Mouse (Mus musculus): ENCODE data around the gene Nbl1. TPM values are rescaled to one million over a fixed set of nuclear protein-coding genes. Genes with fewer than 3 reads are reported as not detected.

Gene Nbl1
- total and polyA plus RNA-seq, 2 experiments from 2014 or later: 56.7 to 57.6 TPM

DNA sequence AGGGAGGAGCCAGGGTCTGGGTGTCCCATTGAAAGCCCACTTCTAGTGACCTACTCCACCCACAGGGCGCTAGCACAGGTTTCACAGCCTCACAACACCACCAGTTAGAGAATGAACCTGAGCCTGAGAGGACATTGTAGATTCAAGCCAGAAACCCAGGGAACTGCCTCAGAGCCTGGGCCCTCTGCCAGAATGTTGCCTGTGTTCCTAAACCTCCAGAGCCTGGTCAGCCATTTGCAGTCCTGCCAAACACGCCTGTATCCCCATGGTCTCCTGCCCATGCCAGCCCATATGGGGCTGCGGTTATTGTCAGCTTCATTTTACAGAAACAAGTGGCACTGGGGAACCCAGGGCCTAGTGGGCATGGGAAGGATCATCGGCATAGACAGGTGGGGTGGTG is 37.5 kb downstream of the Nbl1 start:
- Histone ChIP-seq H3K4me3 (ENCODE audit: low read depth, low read length) (no peak overlapping the region), H3K9me3 (ENCODE audit: low read length) (no peaks in the 10 kb centered on the region), H3K27ac (ENCODE audit: low read depth, low read length) (no peak overlapping the region), H3K36me3 (ENCODE audit: insufficient read depth) (no peaks in the 10 kb centered on the region), H3K9ac (no peak overlapping the region), H3K27me3 (ENCODE audit: insufficient read depth, low read length) (no peaks in the 10 kb centered on the region), H3K4me2 (ENCODE audit: low read depth) (no peak overlapping the region), H3K4me1 (ENCODE audit: insufficient read depth) (peaks cover 3% of the 10 kb centered on the region; the same call in 1 of the 2 replicates)
- no peak for ATAC-seq
- TF ChIP-seq CTCF (IDR thresholded peaks at IDR 0.05; ENCODE audit: low read depth): no peak
- WGBS: 36% methylated on average over 4 of the region's 4 CpGs
- no peak for DNase-seq

GRCm38 (mm10) chr4:139054300-139054923 is 38.4 kb downstream of the Nbl1 start:
- ATAC-seq (peak; percentile 93), DNase-seq (peak; percentile 87)
- TF ChIP-seq CTCF (IDR thresholded peaks at IDR 0.05; ENCODE audit: low read depth): peak; percentile 67
- H3K4me3 ChIP-seq (ENCODE audit: low read depth, low read length): no peak overlapping the region
- no peaks in the 10 kb centered on the region for H3K9me3 ChIP-seq (ENCODE audit: low read length)
- no peaks in the 10 kb centered on the region for H3K36me3 ChIP-seq (ENCODE audit: insufficient read depth)
- H3K4me2 ChIP-seq (ENCODE audit: low read depth): no peak overlapping the region
- H3K4me1 ChIP-seq (ENCODE audit: insufficient read depth): peaks cover 3% of the 10 kb centered on the region; the same call in 1 of the 2 replicates
- no peak overlapping the region for H3K9ac ChIP-seq
- 25% methylated on average over 9 of the region's 9 CpGs for WGBS
- no peaks in the 10 kb centered on the region for H3K27me3 ChIP-seq (ENCODE audit: insufficient read depth, low read length)
- peak overlapping the region; percentile 16; the same call in 1 of the 2 replicates for H3K27ac ChIP-seq (ENCODE audit: low read depth, low read length)

GRCm38 (mm10) chr4:139053391-139053790 is 39.4 kb downstream of the Nbl1 start:
- Histone ChIP-seq H3K9ac (no peak overlapping the region), H3K4me1 (ENCODE audit: insufficient read depth) (peaks cover 3% of the 10 kb centered on the region; the same call in 1 of the 2 replicates), H3K9me3 (ENCODE audit: low read length) (no peaks in the 10 kb centered on the region), H3K36me3 (ENCODE audit: insufficient read depth) (no peaks in the 10 kb centered on the region), H3K27me3 (ENCODE audit: insufficient read depth, low read length) (no peaks in the 10 kb centered on the region), H3K4me2 (ENCODE audit: low read depth) (no peak overlapping the region), H3K27ac (ENCODE audit: low read depth, low read length) (no peak overlapping the region), H3K4me3 (ENCODE audit: low read depth, low read length) (no peak overlapping the region)
- 65% methylated on average over 5 of the region's 5 CpGs for WGBS
- ATAC-seq: no peak
- TF ChIP-seq CTCF (IDR thresholded peaks at IDR 0.05; ENCODE audit: low read depth): no peak
- DNase-seq: no peak

DNA sequence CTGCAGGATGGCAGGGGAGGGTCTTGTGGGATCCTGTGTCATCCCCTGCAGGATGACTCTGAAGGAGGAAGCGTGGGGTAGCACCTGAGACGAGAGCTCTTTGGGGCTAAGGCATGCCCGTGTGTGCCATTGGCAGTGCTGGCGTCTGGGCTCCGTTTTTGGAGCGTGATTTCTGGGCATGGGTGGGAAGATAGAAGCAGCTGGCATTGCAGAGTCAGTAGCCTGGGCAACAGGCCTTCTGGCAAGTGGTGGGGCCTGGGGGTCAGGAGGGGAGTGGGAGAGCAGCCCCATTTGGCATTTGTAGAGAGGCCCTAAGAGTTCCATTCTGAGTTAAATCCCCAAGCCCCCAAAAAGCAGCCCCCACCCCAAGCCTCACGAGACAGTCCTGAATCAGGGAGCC is 40.0 kb downstream of the Nbl1 start:
- no peaks in the 10 kb centered on the region for H3K36me3 ChIP-seq (ENCODE audit: insufficient read depth)
- H3K27ac ChIP-seq (ENCODE audit: low read depth, low read length): no peak overlapping the region
- H3K4me1 ChIP-seq (ENCODE audit: insufficient read depth): peaks cover 3% of the 10 kb centered on the region; the same call in 1 of the 2 replicates
- DNase-seq (no peak), ATAC-seq (no peak)
- no peak for TF ChIP-seq CTCF (IDR thresholded peaks at IDR 0.05; ENCODE audit: low read depth)
- no peak overlapping the region for H3K4me2 ChIP-seq (ENCODE audit: low read depth)
- no peaks in the 10 kb centered on the region for H3K27me3 ChIP-seq (ENCODE audit: insufficient read depth, low read length)
- no peak overlapping the region for H3K9ac ChIP-seq
- no peaks in the 10 kb centered on the region for H3K9me3 ChIP-seq (ENCODE audit: low read length)
- WGBS: 47% methylated on average over 7 of the region's 7 CpGs
- H3K4me3 ChIP-seq (ENCODE audit: low read depth, low read length): no peak overlapping the region

DNA sequence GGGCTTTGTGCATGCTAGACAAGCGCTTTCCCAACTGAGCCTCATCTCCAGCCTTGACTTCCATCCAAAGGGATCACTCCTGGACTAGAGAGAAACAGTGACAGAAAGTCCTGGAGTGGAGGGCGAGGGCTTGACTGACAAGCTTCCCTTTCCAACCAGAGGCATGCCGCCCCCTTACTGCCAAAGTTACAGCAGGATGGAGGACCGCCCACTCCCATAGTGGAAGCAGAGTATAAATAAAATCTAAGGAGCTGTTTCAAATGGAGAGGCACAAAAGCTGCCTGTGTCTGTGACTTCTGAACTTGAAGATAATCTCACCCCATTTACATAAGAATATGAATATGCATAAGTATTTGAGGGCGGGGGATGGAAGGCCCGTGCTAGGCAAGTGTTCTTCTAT is 44.3 kb downstream of the Nbl1 start:
- Histone ChIP-seq H3K36me3 (ENCODE audit: insufficient read depth) (no peaks in the 10 kb centered on the region), H3K4me3 (ENCODE audit: low read depth, low read length) (no peak overlapping the region), H3K9me3 (ENCODE audit: low read length) (no peaks in the 10 kb centered on the region), H3K4me2 (ENCODE audit: low read depth) (no peak overlapping the region), H3K9ac (no peak overlapping the region), H3K27ac (ENCODE audit: low read depth, low read length) (no peak overlapping the region), H3K27me3 (ENCODE audit: insufficient read depth, low read length) (no peaks in the 10 kb centered on the region), H3K4me1 (ENCODE audit: insufficient read depth) (no peaks in the 10 kb centered on the region)
- no peak for TF ChIP-seq CTCF (IDR thresholded peaks at IDR 0.05; ENCODE audit: low read depth)
- ATAC-seq: peak; percentile 53; the same call in 1 of the 2 replicates
- 51% methylated on average over 6 of the region's 6 CpGs for WGBS
- no peak for DNase-seq

DNA sequence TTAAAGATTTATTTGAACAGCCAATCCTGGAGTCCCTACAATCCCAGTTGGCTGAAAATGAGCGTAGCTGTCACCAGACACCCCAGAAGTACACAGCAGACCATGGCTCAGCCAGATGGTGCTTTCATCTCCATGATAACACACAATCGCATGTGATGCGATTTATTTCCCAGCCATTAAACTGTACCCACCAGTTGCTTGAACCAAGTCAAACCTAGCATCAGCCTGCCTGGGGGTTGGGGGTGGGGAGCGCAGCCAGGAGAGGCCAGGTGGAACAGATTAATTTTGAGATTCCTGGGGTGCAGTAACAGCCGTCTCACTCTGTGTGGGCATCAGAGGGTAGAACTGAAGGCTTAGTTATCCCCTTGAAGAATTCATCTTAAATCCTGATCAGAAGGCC is 46.4 kb downstream of the Nbl1 start:
- WGBS: 65% methylated on average over 5 of the region's 5 CpGs
- no peaks in the 10 kb centered on the region for H3K4me1 ChIP-seq (ENCODE audit: insufficient read depth)
- H3K36me3 ChIP-seq (ENCODE audit: insufficient read depth): no peaks in the 10 kb centered on the region
- ATAC-seq (no peak; the same call in 1 of the 2 replicates), DNase-seq (no peak)
- H3K27ac ChIP-seq (ENCODE audit: low read depth, low read length): no peak overlapping the region
- no peaks in the 10 kb centered on the region for H3K9me3 ChIP-seq (ENCODE audit: low read length)
- no peak overlapping the region for H3K9ac ChIP-seq
- no peak overlapping the region for H3K4me3 ChIP-seq (ENCODE audit: low read depth, low read length)
- H3K4me2 ChIP-seq (ENCODE audit: low read depth): no peak overlapping the region
- H3K27me3 ChIP-seq (ENCODE audit: insufficient read depth, low read length): no peaks in the 10 kb centered on the region
- TF ChIP-seq CTCF (IDR thresholded peaks at IDR 0.05; ENCODE audit: low read depth): no peak

DNA sequence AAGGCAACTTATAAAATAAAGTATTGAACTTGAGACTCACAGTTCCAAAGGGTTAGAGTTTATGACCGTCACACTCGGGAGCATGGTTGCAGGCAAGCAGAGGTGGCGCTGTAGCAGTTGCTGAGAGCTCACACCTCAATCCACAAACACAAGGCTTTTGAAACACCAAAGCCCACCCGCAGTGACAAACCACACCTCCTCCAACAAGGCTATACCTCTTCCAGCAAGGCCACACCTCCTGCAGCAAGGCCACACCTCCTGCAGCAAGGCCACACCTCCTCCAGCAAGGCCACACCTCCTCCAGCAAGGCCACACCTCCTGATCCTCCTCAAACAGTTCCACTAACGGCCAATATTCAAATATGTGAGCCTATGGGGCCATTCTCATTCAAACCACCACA is 48.2 kb downstream of the Nbl1 start:
- 90% methylated on average over 5 of the region's 5 CpGs for WGBS
- Histone ChIP-seq H3K27me3 (ENCODE audit: insufficient read depth, low read length) (no peaks in the 10 kb centered on the region), H3K9me3 (ENCODE audit: low read length) (no peaks in the 10 kb centered on the region), H3K4me2 (ENCODE audit: low read depth) (no peak overlapping the region), H3K4me3 (ENCODE audit: low read depth, low read length) (no peak overlapping the region), H3K27ac (ENCODE audit: low read depth, low read length) (no peak overlapping the region), H3K4me1 (ENCODE audit: insufficient read depth) (no peaks in the 10 kb centered on the region), H3K36me3 (ENCODE audit: insufficient read depth) (no peaks in the 10 kb centered on the region), H3K9ac (no peak overlapping the region)
- no peak for ATAC-seq
- no peak for DNase-seq
- TF ChIP-seq CTCF (IDR thresholded peaks at IDR 0.05; ENCODE audit: low read depth): no peak

All from forebrain, postnatal 0 days (tissue).